Mouse (Mus musculus) liver, embryonic 12.5 days (tissue): ENCODE data around the gene Emsy. TPM values are rescaled to one million over a fixed set of nuclear protein-coding genes. Genes with fewer than 3 reads are reported as not detected.

Source experiments
- ATAC-seq: fragments of 200-750 bp; cut with Nextera tagmentation; 2 replicates; pipeline ENCODE4 v1.8.0; 2017; ENCODE audit warnings: moderate number of reproducible peaks, mild to moderate bottlenecking, moderate library complexity
- H3K27ac ChIP-seq: fragments of 300-500 bp; sonication (generic); 2 replicates; pipeline ENCODE4 v1.5.1; 2016; ENCODE audit warnings: mild to moderate bottlenecking
- H3K27me3 ChIP-seq: fragments of 300-500 bp; sonication (generic); replicated peaks from 2 replicates; pipeline ENCODE4 v1.6.1; 2016; ENCODE audit warnings: mild to moderate bottlenecking, moderate library complexity
- H3K36me3 ChIP-seq: fragments of 300-500 bp; sonication (generic); 2 replicates; pipeline ENCODE4 v1.6.1; 2016; ENCODE audit warnings: mild to moderate bottlenecking, moderate library complexity
- H3K4me1 ChIP-seq: fragments of 300-500 bp; sonication (generic); 2 replicates; pipeline ENCODE4 v1.6.1; 2016
- H3K4me2 ChIP-seq: fragments of 300-500 bp; sonication (generic); 2 replicates; pipeline ENCODE4 v1.6.1; 2016; ENCODE audit warnings: mild to moderate bottlenecking, moderate library complexity
- H3K4me3 ChIP-seq: fragments of 300-500 bp; sonication (generic); 2 replicates; pipeline ENCODE4 v1.5.1; 2016; ENCODE audit warnings: mild to moderate bottlenecking, moderate library complexity
- H3K9ac ChIP-seq: fragments of 300-500 bp; sonication (generic); 2 replicates; pipeline ENCODE4 v1.6.1; 2016; ENCODE audit warnings: mild to moderate bottlenecking, moderate library complexity
- H3K9me3 ChIP-seq: fragments of 300-500 bp; sonication (generic); replicated peaks from 2 replicates; pipeline ENCODE4 v1.6.1; 2016; ENCODE audit warnings: mild to moderate bottlenecking, moderate library complexity
- WGBS: fragments of 180-500 bp; shearing (Covaris S2); methylation state at CpG from one replicate; pipeline ENCODE4 v1.1.7; 2016; ENCODE audit not compliant: insufficient replicate concordance; 5-methylcytosine and 5-hydroxymethylcytosine counted together
- polyA plus RNA-seq: library from polyadenylated mRNA; unstranded; fragments of >200 nt; fragmentation: Nextera tagmentation; extraction: Ambion mirVana; gene quantifications from 2 replicates; pipeline ENCODE4 v1.2.1, GENCODE M21; 2016

The Emsy gene
- polyA plus RNA-seq, 1 experiment from 2014 or later = 10.4 TPM

- 68% methylated on average over 5 of the region's 5 CpGs for WGBS
- Histone ChIP-seq H3K4me2 (no peak overlapping the region), H3K9ac (no peak overlapping the region), H3K27ac (no peak overlapping the region), H3K4me3 (no peak overlapping the region), H3K9me3 (no peaks in the 10 kb centered on the region), H3K27me3 (no peaks in the 10 kb centered on the region), H3K36me3 (peaks cover 5% of the 10 kb centered on the region; the same call in 1 of the 2 replicates), H3K4me1 (no peaks in the 10 kb centered on the region)
- ATAC-seq = no peak
These were observed 8.6 kb upstream of the Emsy start for GRCm38 (mm10) chr7:98665166-98665565.

GRCm38 (mm10) chr7:98655681-98656530 is 677 bp downstream of the Emsy start:
- WGBS = under 1% methylated on average over 73 of the region's 74 CpGs
- Histone ChIP-seq H3K9me3 (no peaks in the 10 kb centered on the region), H3K4me2 (peak overlapping the region; percentile 90), H3K36me3 (peaks cover 48% of the 10 kb centered on the region), H3K27me3 (no peaks in the 10 kb centered on the region), H3K9ac (peak overlapping the region; percentile 96), H3K27ac (peak overlapping the region; percentile 95), H3K4me1 (peaks cover 31% of the 10 kb centered on the region), H3K4me3 (peak overlapping the region; percentile 100)
- ATAC-seq = peak; percentile 69

- Histone ChIP-seq H3K27me3 (no peaks in the 10 kb centered on the region), H3K27ac (no peak overlapping the region), H3K36me3 (peaks cover 70% of the 10 kb centered on the region), H3K4me2 (no peak overlapping the region), H3K9me3 (no peaks in the 10 kb centered on the region), H3K9ac (no peak overlapping the region), H3K4me3 (no peak overlapping the region), H3K4me1 (peaks cover 20% of the 10 kb centered on the region)
- ATAC-seq = no peak
- 97% methylated on average over 2 of the region's 2 CpGs for WGBS
These were observed 4.9 kb downstream of the Emsy start for GRCm38 (mm10) chr7:98651651-98652050.

GRCm38 (mm10) chr7:98644238-98644637 is 12.3 kb downstream of the Emsy start:
- Histone ChIP-seq H3K4me1 (peaks cover 6% of the 10 kb centered on the region; the same call in 1 of the 2 replicates), H3K36me3 (peaks cover 65% of the 10 kb centered on the region), H3K4me3 (no peak overlapping the region), H3K27ac (no peak overlapping the region), H3K27me3 (no peaks in the 10 kb centered on the region), H3K9ac (no peak overlapping the region), H3K4me2 (no peak overlapping the region), H3K9me3 (no peaks in the 10 kb centered on the region)
- no peak for ATAC-seq
- 43% methylated on average over 1 of the region's 1 CpGs for WGBS

- Histone ChIP-seq H3K27ac (no peak overlapping the region), H3K9me3 (no peaks in the 10 kb centered on the region), H3K36me3 (peaks cover 68% of the 10 kb centered on the region), H3K4me2 (no peak overlapping the region), H3K27me3 (no peaks in the 10 kb centered on the region), H3K4me1 (no peaks in the 10 kb centered on the region), H3K9ac (no peak overlapping the region), H3K4me3 (no peak overlapping the region)
- ATAC-seq = no peak
- 84% methylated on average over 2 of the region's 2 CpGs for WGBS
These were observed 20.0 kb downstream of the Emsy start for GRCm38 (mm10) chr7:98636607-98637006.

- Histone ChIP-seq H3K9me3 (no peaks in the 10 kb centered on the region), H3K27ac (no peak overlapping the region), H3K4me1 (no peaks in the 10 kb centered on the region), H3K27me3 (no peaks in the 10 kb centered on the region), H3K4me2 (no peak overlapping the region), H3K9ac (no peak overlapping the region), H3K4me3 (no peak overlapping the region), H3K36me3 (peaks cover 71% of the 10 kb centered on the region)
- 88% methylated on average over 3 of the region's 3 CpGs for WGBS
- ATAC-seq = no peak
These were observed 23.6 kb downstream of the Emsy start for GRCm38 (mm10) chr7:98633032-98633431.

DNA sequence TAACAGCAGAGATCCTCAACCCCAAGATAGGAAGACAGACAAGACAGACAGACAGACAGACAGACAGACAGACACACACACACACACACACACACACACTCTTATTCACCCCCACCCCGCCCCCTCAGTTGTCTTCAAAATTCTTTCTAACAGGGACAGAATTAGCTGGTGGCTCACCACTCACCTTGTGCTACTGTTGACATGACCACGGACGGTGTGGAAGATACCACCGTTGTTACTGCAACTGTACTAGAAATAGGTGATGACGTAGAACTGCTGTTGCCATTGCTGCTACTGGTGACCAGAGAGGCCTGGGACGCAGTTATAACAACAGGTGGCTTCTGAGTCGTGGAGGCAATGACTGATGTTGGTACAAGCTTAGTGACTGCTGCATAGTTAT is 26.6 kb downstream of the Emsy start:
- peaks cover 71% of the 10 kb centered on the region for H3K36me3 ChIP-seq
- no peaks in the 10 kb centered on the region for H3K4me1 ChIP-seq
- no peak for ATAC-seq
- no peak overlapping the region for H3K9ac ChIP-seq
- no peaks in the 10 kb centered on the region for H3K9me3 ChIP-seq
- no peak overlapping the region for H3K4me3 ChIP-seq
- H3K27ac ChIP-seq = no peak overlapping the region
- H3K4me2 ChIP-seq = no peak overlapping the region
- WGBS = 86% methylated on average over 7 of the region's 7 CpGs
- H3K27me3 ChIP-seq = no peaks in the 10 kb centered on the region

DNA sequence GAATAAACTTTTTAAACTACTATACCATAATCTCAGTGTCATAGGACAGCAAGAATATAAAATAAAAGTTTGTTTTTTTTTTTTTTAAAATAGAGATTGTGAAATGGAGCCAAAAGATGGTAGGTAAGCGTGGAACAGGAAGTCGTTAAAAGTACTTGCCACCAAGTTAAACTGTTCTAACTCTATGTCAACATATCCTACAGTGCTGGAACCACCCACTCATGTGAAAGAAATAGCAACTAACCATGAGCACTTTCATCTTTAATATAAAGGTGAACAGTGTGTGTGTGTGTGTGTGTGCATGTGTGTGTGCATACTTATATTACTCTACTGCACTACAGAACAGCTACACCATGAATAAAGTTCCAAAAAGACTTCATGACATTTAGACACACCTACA is 38.8 kb downstream of the Emsy start:
- no peaks in the 10 kb centered on the region for H3K4me1 ChIP-seq
- H3K36me3 ChIP-seq = peaks cover 67% of the 10 kb centered on the region
- no peak overlapping the region for H3K4me2 ChIP-seq
- H3K4me3 ChIP-seq = no peak overlapping the region
- H3K9ac ChIP-seq = no peak overlapping the region
- 85% methylated on average over 2 of the region's 2 CpGs for WGBS
- no peaks in the 10 kb centered on the region for H3K9me3 ChIP-seq
- ATAC-seq = no peak
- no peaks in the 10 kb centered on the region for H3K27me3 ChIP-seq
- no peak overlapping the region for H3K27ac ChIP-seq

DNA sequence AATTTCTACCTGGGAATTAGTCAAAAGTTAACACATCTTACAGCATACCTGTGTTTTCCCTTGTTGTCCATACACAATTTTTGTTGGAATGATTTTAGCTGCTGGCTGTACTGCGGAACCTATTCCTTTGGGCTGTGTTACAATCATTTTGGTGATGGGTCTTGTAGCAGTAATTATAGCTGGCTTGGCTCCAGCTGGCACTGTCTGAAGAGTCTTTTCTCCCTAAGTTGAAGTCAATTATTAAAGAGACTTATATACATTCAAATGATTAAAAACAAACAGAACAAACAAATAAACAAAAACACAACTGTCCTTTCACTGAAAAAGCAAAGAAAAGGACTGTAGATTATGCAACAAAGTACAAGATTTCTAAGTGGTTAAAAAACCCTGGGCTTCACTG is 43.6 kb downstream of the Emsy start:
- Histone ChIP-seq H3K9ac (no peak overlapping the region), H3K27ac (no peak overlapping the region), H3K4me1 (no peaks in the 10 kb centered on the region), H3K4me2 (no peak overlapping the region), H3K4me3 (no peak overlapping the region), H3K9me3 (no peaks in the 10 kb centered on the region), H3K36me3 (peaks cover 67% of the 10 kb centered on the region), H3K27me3 (no peaks in the 10 kb centered on the region)
- no peak for ATAC-seq
- 89% methylated on average over 1 of the region's 1 CpGs for WGBS

GRCm38 (mm10) chr7:98608520-98608919 is 48.1 kb downstream of the Emsy start:
- Histone ChIP-seq H3K9me3 (no peaks in the 10 kb centered on the region), H3K9ac (no peak overlapping the region), H3K36me3 (peaks cover 54% of the 10 kb centered on the region), H3K27me3 (no peaks in the 10 kb centered on the region), H3K27ac (no peak overlapping the region), H3K4me1 (no peaks in the 10 kb centered on the region), H3K4me2 (no peak overlapping the region), H3K4me3 (no peak overlapping the region)
- ATAC-seq = no peak

GRCm38 (mm10) chr7:98607158-98607557 is 49.4 kb downstream of the Emsy start:
- no peaks in the 10 kb centered on the region for H3K4me1 ChIP-seq
- no peak for ATAC-seq
- no peak overlapping the region for H3K4me3 ChIP-seq
- H3K36me3 ChIP-seq = peaks cover 51% of the 10 kb centered on the region
- H3K27me3 ChIP-seq = no peaks in the 10 kb centered on the region
- no peaks in the 10 kb centered on the region for H3K9me3 ChIP-seq
- H3K27ac ChIP-seq = no peak overlapping the region
- H3K4me2 ChIP-seq = no peak overlapping the region
- H3K9ac ChIP-seq = no peak overlapping the region
- 76% methylated on average over 4 of the region's 4 CpGs for WGBS

DNA sequence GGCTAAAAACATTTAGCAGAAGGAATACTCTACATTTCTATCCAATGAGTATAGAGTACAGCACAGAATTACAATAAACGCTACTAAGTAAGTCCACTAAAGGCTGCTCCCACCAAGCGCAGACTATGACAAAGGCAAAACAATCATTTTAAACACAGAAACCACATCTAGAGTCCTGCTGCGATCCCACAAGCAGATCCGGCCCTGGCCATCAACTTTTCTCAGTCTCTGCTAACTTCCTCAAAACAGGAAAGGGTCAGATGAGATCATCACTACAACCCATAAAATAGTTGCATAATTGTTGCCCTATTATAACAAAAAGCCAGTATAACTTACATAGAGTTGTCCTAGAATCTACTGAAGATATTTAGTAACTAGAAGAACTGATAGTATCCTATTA is 54.9 kb downstream of the Emsy start:
- H3K4me2 ChIP-seq = no peak overlapping the region
- H3K27me3 ChIP-seq = no peaks in the 10 kb centered on the region
- H3K4me1 ChIP-seq = no peaks in the 10 kb centered on the region
- H3K9ac ChIP-seq = no peak overlapping the region
- no peaks in the 10 kb centered on the region for H3K9me3 ChIP-seq
- no peak overlapping the region for H3K27ac ChIP-seq
- no peak overlapping the region for H3K4me3 ChIP-seq
- ATAC-seq = no peak
- 44% methylated on average over 4 of the region's 4 CpGs for WGBS
- peaks cover 65% of the 10 kb centered on the region for H3K36me3 ChIP-seq

GRCm38 (mm10) chr7:98597402-98597801 is 59.2 kb downstream of the Emsy start:
- H3K36me3 ChIP-seq = peaks cover 77% of the 10 kb centered on the region
- H3K4me1 ChIP-seq = no peaks in the 10 kb centered on the region
- H3K9me3 ChIP-seq = no peaks in the 10 kb centered on the region
- H3K27ac ChIP-seq = no peak overlapping the region
- WGBS = 83% methylated on average over 8 of the region's 8 CpGs
- no peak overlapping the region for H3K4me3 ChIP-seq
- no peaks in the 10 kb centered on the region for H3K27me3 ChIP-seq
- no peak overlapping the region for H3K4me2 ChIP-seq
- ATAC-seq = no peak
- H3K9ac ChIP-seq = no peak overlapping the region
